In the genomic region with DNA sequence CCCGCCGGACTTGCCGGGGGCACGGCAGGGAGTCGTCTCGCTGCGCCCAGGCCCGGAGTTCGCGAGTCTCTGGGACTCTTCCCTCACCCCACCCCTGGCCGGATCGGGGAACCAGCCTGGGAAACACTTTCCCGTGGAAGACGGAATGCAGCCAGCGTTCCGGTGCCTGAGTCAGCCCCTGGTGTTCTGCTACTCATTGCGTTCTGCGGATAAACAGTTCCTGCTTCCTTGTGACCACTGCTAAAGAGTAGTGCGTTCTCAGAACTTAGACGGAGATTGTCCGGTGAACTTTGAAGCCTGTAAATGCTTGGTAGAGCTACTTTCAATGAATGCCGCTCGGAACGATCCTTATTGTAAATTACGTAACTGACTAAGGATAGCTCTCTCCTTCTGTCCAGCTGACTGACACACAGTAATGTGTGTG, we compare ENCODE assay signal across 8 mouse cellular contexts. TPM values are rescaled to one million over a fixed set of nuclear protein-coding genes. Genes with fewer than 3 reads are reported as not detected.
DNase-seq lines count a peak whose midpoint lies in the region; ATAC-seq lines count a peak whose summit lies in the region.

No protein-coding gene starts in this region.

- peak overlapping the region; percentile 86 for H3K27ac ChIP-seq in forebrain, embryonic 14.5 days (ENCODE audit: low read depth, low read length)
- peak overlapping the region; percentile 85 for H3K27ac ChIP-seq in neural tube, embryonic 15.5 days (replicated peaks)

- H3K4me3 ChIP-seq in forebrain, embryonic 14.5 days (ENCODE audit: low read depth, low read length), result peak overlapping the region; percentile 85
- H3K4me3 ChIP-seq in neural tube, embryonic 15.5 days (replicated peaks), result peak overlapping the region; percentile 85

- no peaks in the 10 kb centered on the region for H3K36me3 ChIP-seq in forebrain, embryonic 14.5 days (ENCODE audit: control insufficient read depth, insufficient read depth, low read length)
- no peaks in the 10 kb centered on the region for H3K36me3 ChIP-seq in neural tube, embryonic 15.5 days

- 0 out of 2 replicates have a peak, but pooled peaks cover 3% of the 10 kb centered on the region for H3K27me3 ChIP-seq in forebrain, embryonic 14.5 days (replicated peaks; ENCODE audit: control insufficient read depth, insufficient read depth, low read length)
- H3K27me3 ChIP-seq in neural tube, embryonic 15.5 days (replicated peaks), result peaks cover 4% of the 10 kb centered on the region; the same call in 1 of the 2 replicates

- peaks cover 3% of the 10 kb centered on the region for H3K4me1 ChIP-seq in forebrain, embryonic 14.5 days (ENCODE audit: control insufficient read depth, insufficient read depth, low read length)
- peaks cover 10% of the 10 kb centered on the region for H3K4me1 ChIP-seq in neural tube, embryonic 15.5 days

- no peaks in the 10 kb centered on the region for H3K9me3 ChIP-seq in forebrain, embryonic 14.5 days (replicated peaks; ENCODE audit: control insufficient read depth, low read length)
- no peaks in the 10 kb centered on the region for H3K9me3 ChIP-seq in neural tube, embryonic 15.5 days (replicated peaks)

- peak; percentile 25 for DNase-seq in T-cell, adult 2 months (ENCODE audit: low spot score)
- peak; percentile 56 for DNase-seq in cerebellum, adult 11-12 months
- DNase-seq in forebrain, embryonic 14.5 days (ENCODE audit: low spot score), result peak; percentile 60
- peak; percentile 64 to 71 for DNase-seq in heart, postnatal 14 days
- DNase-seq in layer of hippocampus, adult 18-20 months (ENCODE audit: low spot score in 2 of 2), result peak; percentile 28 to 69
- DNase-seq in lung, adult 18-20 months, result peak; percentile 67 to 69
- peak; percentile 73 for DNase-seq in urinary bladder, postnatal 14 days (ENCODE audit: low spot score)

- peak overlapping the region; percentile 79 for H3K9ac ChIP-seq in forebrain, embryonic 14.5 days (ENCODE audit: low read length)
- peak overlapping the region; percentile 67 for H3K9ac ChIP-seq in neural tube, embryonic 15.5 days (replicated peaks)

- ATAC-seq in forebrain, embryonic 14.5 days, result peak; percentile 24
- peak; percentile 45 for ATAC-seq in neural tube, embryonic 15.5 days (ENCODE audit: low FRiP score)

- under 1% methylated on average over 25 of the region's 25 CpGs for WGBS in forebrain, embryonic 14.5 days
- WGBS in neural tube, embryonic 15.5 days, result under 1% methylated on average over 25 of the region's 25 CpGs

- intact Hi-C loops in heart, postnatal 14 days (cut with DNase I), result loop anchor here (5.0 to 10.0 kb wide), 3 partner anchors 63 to 525 kb away; partner anchors contain the start of genes Atp6v1d, Eif2s1 and Gphn

- peak overlapping the region; percentile 72 for H3K4me2 ChIP-seq in forebrain, embryonic 14.5 days (ENCODE audit: low read length)
- H3K4me2 ChIP-seq in neural tube, embryonic 15.5 days, result peak overlapping the region; percentile 78

RNA-seq across cellular contexts. Expression of gene Mpp5, which starts 0.7 kb away (rescaled TPM):
- polyA plus RNA-seq in forebrain, embryonic 14.5 days (2014; fragmentation: Nextera tagmentation; extraction: Ambion mirVana), result 12.1 and 16.1 TPM in 2 replicates
- 10 to 100 TPM; 15.1 to 15.4 TPM for total RNA-seq in heart, postnatal 14 days (2021)
- 10 to 100 TPM; 33.6 to 35.6 TPM for total RNA-seq in layer of hippocampus, adult 18-20 months (2021)
- polyA plus RNA-seq in neural tube, embryonic 15.5 days (2015; fragmentation: Nextera tagmentation; extraction: Ambion mirVana), result 14.5 and 14.6 TPM in 2 replicates

RNA-seq across cellular contexts. Expression of gene Fam71d, which starts 58.1 kb away (rescaled TPM):
- polyA plus RNA-seq in forebrain, embryonic 14.5 days (2014; fragmentation: Nextera tagmentation; extraction: Ambion mirVana), result 0.18 TPM in 1 of 2 replicates, not detected in the other
- under 1 TPM in 1 of 2 experiments, not detected in 1; 0.27 TPM for total RNA-seq in heart, postnatal 14 days (2021)
- total RNA-seq in layer of hippocampus, adult 18-20 months (2021), result 1 to 10 TPM; 1.2 to 1.3 TPM
- 0.34 and 0.59 TPM in 2 replicates for polyA plus RNA-seq in neural tube, embryonic 15.5 days (2015; fragmentation: Nextera tagmentation; extraction: Ambion mirVana)

Comparison
In these comparisons a context has a peak if more than half of its experiments do, and no peak if none do; other contexts are left out.
1. Peak in every context shown above with its lines: DNase-seq, ATAC-seq, H3K4me3 ChIP-seq and H3K27ac ChIP-seq.